Mouse (Mus musculus): ENCODE results near the gene Smtnl1.

DNA sequence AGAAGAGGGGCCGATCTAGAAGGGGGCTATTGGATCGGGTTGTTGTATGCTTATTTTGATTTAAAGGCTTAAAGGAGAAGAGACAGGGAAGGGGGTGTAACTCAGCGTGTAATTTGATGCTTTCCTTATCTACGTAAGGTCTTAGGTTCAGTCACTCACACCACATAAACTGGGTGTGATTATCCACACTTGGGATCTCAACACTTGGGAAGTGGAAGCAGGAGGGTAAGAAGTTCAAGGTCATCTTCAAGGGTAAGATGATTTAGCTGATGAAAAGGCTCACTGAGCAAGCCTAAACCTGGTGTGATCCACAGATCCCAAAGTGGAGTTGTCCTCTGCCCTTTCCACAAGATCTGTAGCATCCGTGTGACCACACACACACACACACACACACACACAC is 15.9 kb downstream of the Smtnl1 start:
- TF ChIP-seq ZMIZ1 (IDR thresholded peaks at IDR 0.05; ENCODE audit: low read depth, low read length): no peak
- no peak for TF ChIP-seq CTCF (conservative IDR thresholded peaks at IDR 0.05 in 1 of 2, IDR thresholded peaks at IDR 0.05 in 1 of 2; ENCODE audit: low read depth in 2 of 2, low read length in 2 of 2)
- TF ChIP-seq JUND (conservative IDR thresholded peaks at IDR 0.05; ENCODE audit: low read depth, low read length): no peak
- TF ChIP-seq POLR2A (IDR thresholded peaks at IDR 0.05; ENCODE audit: low read depth, low read length): no peak
- TF ChIP-seq ZC3H11A (IDR thresholded peaks at IDR 0.05; ENCODE audit: low read depth, low read length): no peak
- TF ChIP-seq MAFK (IDR thresholded peaks at IDR 0.05; ENCODE audit: insufficient replicate concordance, low read length): no peak
- TF ChIP-seq EP300 (IDR thresholded peaks at IDR 0.05; ENCODE audit: low read length): no peak
- no peak for TF ChIP-seq IRF4 (IDR thresholded peaks at IDR 0.05; ENCODE audit: low read depth, low read length)
- no peak for TF ChIP-seq SIN3A (IDR thresholded peaks at IDR 0.05; ENCODE audit: low read length)

Data from CH12.LX (cell line).